Mouse (Mus musculus) macrophage (primary cell): ENCODE results near the gene Rbp2. TPM values are rescaled to one million over a fixed set of nuclear protein-coding genes. Genes with fewer than 3 reads are reported as not detected.

Experiments
- H3K27ac ChIP-seq: fragments of 350-480 bp; formaldehyde crosslinking; 2 replicates; pipeline ENCODE4 v1.9.0; 2021
- H3K36me3 ChIP-seq: fragments of 350-480 bp; formaldehyde crosslinking; 2 replicates; pipeline ENCODE4 v1.9.0; 2021; ENCODE audit errors: inconsistent target
- H3K4me3 ChIP-seq: fragments of 350-480 bp; formaldehyde crosslinking; 2 replicates; pipeline ENCODE4 v1.9.0; 2021; ENCODE audit errors: inconsistent target
- H3K79me2 ChIP-seq: fragments of 350-480 bp; formaldehyde crosslinking; 2 replicates; pipeline ENCODE4 v1.9.0; 2021; ENCODE audit errors: inconsistent target
- WGBS: methylation state at CpG from one replicate; pipeline ENCODE4 v1.1.7; 2026; ENCODE audit warnings: inconsistent platforms; ENCODE audit not compliant: missing documents; 5-methylcytosine and 5-hydroxymethylcytosine counted together
- polyA plus RNA-seq: library from polyadenylated mRNA; stranded (reverse); fragments of 250-400 nt; gene quantifications from 3 replicates; pipeline ENCODE4 v1.2.4, GENCODE M21; 2018; ENCODE audit warnings: inconsistent platforms
- total RNA-seq, 78 experiments: library from RNA; depleted of rRNA; stranded (reverse); fragments of 250-400 nt; gene quantifications; 1 replicate in 9 of 78; 2 replicates in 24 of 78; 3 replicates in 43 of 78; 4 replicates in 2 of 78; pipeline ENCODE4 v1.2.4; 2018; ENCODE audit warnings: inconsistent platforms in 56 of 78

The Rbp2 gene
- total RNA-seq (2018; cell fraction: chromatin; rRNA removed): not detected
- not detected for total RNA-seq (2018; cell fraction: cytosol; rRNA removed)
- not detected for total RNA-seq (2018; cell fraction: nucleus; rRNA removed)
- polyA plus RNA-seq: not detected in 3 replicates

- H3K79me2 ChIP-seq: no peaks in the 10 kb centered on the region
- no peak within 1 kb of the TSS for H3K27ac ChIP-seq
- no peaks in the 10 kb centered on the region for H3K36me3 ChIP-seq
- WGBS: 90% methylated on average over 3 of the region's 3 CpGs
- no peak within 1 kb of the TSS for H3K4me3 ChIP-seq
These were observed at the start of gene Rbp2 for GRCm38 (mm10) chr9:98485815-98486214. TSS of gene Rbp2 (plus strand) at chr9:98486115.

- no peak overlapping the region for H3K4me3 ChIP-seq
- no peaks in the 10 kb centered on the region for H3K36me3 ChIP-seq
- H3K79me2 ChIP-seq: no peaks in the 10 kb centered on the region
- WGBS: 88% methylated on average over 4 of the region's 4 CpGs
- no peak overlapping the region for H3K27ac ChIP-seq
These were observed 48.1 kb upstream of the Rbp2 start for GRCm38 (mm10) chr9:98437819-98438218.

GRCm38 (mm10) chr9:98439091-98439490 lies 46.8 kb upstream of the Rbp2 start:
- 94% methylated on average over 3 of the region's 3 CpGs for WGBS
- Histone ChIP-seq H3K79me2 (no peaks in the 10 kb centered on the region), H3K4me3 (no peak overlapping the region), H3K36me3 (no peaks in the 10 kb centered on the region), H3K27ac (no peak overlapping the region)

- 37% methylated on average over 5 of the region's 5 CpGs for WGBS
- Histone ChIP-seq H3K36me3 (no peaks in the 10 kb centered on the region), H3K4me3 (no peak overlapping the region), H3K79me2 (no peaks in the 10 kb centered on the region), H3K27ac (no peak overlapping the region)
These were observed 43.3 kb upstream of the Rbp2 start for GRCm38 (mm10) chr9:98442638-98443037.

- no peak overlapping the region for H3K27ac ChIP-seq
- no peak overlapping the region for H3K4me3 ChIP-seq
- H3K36me3 ChIP-seq: no peaks in the 10 kb centered on the region
- WGBS: 83% methylated on average over 8 of the region's 9 CpGs
- H3K79me2 ChIP-seq: no peaks in the 10 kb centered on the region
These were observed 40.4 kb upstream of the Rbp2 start for GRCm38 (mm10) chr9:98445359-98446149.

- no peak overlapping the region for H3K27ac ChIP-seq
- WGBS: 100% methylated on average over 1 of the region's 1 CpGs
- no peak overlapping the region for H3K4me3 ChIP-seq
- H3K79me2 ChIP-seq: no peaks in the 10 kb centered on the region
- no peaks in the 10 kb centered on the region for H3K36me3 ChIP-seq
These were observed 34.9 kb upstream of the Rbp2 start for GRCm38 (mm10) chr9:98450976-98451375.

- no peaks in the 10 kb centered on the region for H3K79me2 ChIP-seq
- no peaks in the 10 kb centered on the region for H3K36me3 ChIP-seq
- H3K4me3 ChIP-seq: no peak overlapping the region
- H3K27ac ChIP-seq: no peak overlapping the region
- WGBS: 64% methylated on average over 2 of the region's 2 CpGs
These were observed 19.2 kb upstream of the Rbp2 start for GRCm38 (mm10) chr9:98466709-98467108.

- Histone ChIP-seq H3K27ac (no peak overlapping the region), H3K79me2 (no peaks in the 10 kb centered on the region), H3K4me3 (no peak overlapping the region), H3K36me3 (no peaks in the 10 kb centered on the region)
- 76% methylated on average over 2 of the region's 2 CpGs for WGBS
These were observed 5.7 kb upstream of the Rbp2 start for GRCm38 (mm10) chr9:98480172-98480749.

GRCm38 (mm10) chr9:98482256-98482655 lies 3.7 kb upstream of the Rbp2 start:
- Histone ChIP-seq H3K4me3 (no peak overlapping the region), H3K27ac (no peak overlapping the region), H3K79me2 (no peaks in the 10 kb centered on the region), H3K36me3 (no peaks in the 10 kb centered on the region)
- WGBS: 49% methylated on average over 4 of the region's 4 CpGs

- no peak overlapping the region for H3K27ac ChIP-seq
- H3K4me3 ChIP-seq: no peak overlapping the region
- H3K79me2 ChIP-seq: no peaks in the 10 kb centered on the region
- 94% methylated on average over 7 of the region's 7 CpGs for WGBS
- H3K36me3 ChIP-seq: no peaks in the 10 kb centered on the region
These were observed 895 bp upstream of the Rbp2 start for GRCm38 (mm10) chr9:98485020-98485419.

- 84% methylated on average over 6 of the region's 6 CpGs for WGBS
- no peaks in the 10 kb centered on the region for H3K36me3 ChIP-seq
- H3K27ac ChIP-seq: no peak overlapping the region
- no peak overlapping the region for H3K4me3 ChIP-seq
- H3K79me2 ChIP-seq: no peaks in the 10 kb centered on the region
These were observed 1.4 kb downstream of the Rbp2 start for GRCm38 (mm10) chr9:98487273-98487672.

- no peaks in the 10 kb centered on the region for H3K79me2 ChIP-seq
- WGBS: 3% methylated on average over 4 of the region's 4 CpGs
- no peaks in the 10 kb centered on the region for H3K36me3 ChIP-seq
- H3K27ac ChIP-seq: no peak overlapping the region
- H3K4me3 ChIP-seq: no peak overlapping the region
These were observed 3.6 kb downstream of the Rbp2 start for GRCm38 (mm10) chr9:98489532-98489931.

GRCm38 (mm10) chr9:98490128-98490527 lies 4.2 kb downstream of the Rbp2 start:
- Histone ChIP-seq H3K36me3 (no peaks in the 10 kb centered on the region), H3K79me2 (no peaks in the 10 kb centered on the region), H3K4me3 (no peak overlapping the region), H3K27ac (no peak overlapping the region)
- 38% methylated on average over 4 of the region's 4 CpGs for WGBS

GRCm38 (mm10) chr9:98491071-98491470 lies 5.2 kb downstream of the Rbp2 start:
- H3K27ac ChIP-seq: no peak overlapping the region
- no peaks in the 10 kb centered on the region for H3K79me2 ChIP-seq

GRCm38 (mm10) chr9:98492212-98492611 lies 6.3 kb downstream of the Rbp2 start:
- Histone ChIP-seq H3K27ac (no peak overlapping the region), H3K36me3 (no peaks in the 10 kb centered on the region), H3K79me2 (no peaks in the 10 kb centered on the region), H3K4me3 (no peak overlapping the region)
- WGBS: 24% methylated on average over 5 of the region's 5 CpGs

More at GRCm38 (mm10) chr9:98491071-98491470, 5.2 kb downstream of the Rbp2 start:
- Histone ChIP-seq H3K36me3 (no peaks in the 10 kb centered on the region), H3K4me3 (no peak overlapping the region)
- WGBS: 87% methylated on average over 5 of the region's 5 CpGs
